Mouse (Mus musculus): Measurements from ENCODE around the gene Itfg2.

Gene Itfg2

DNA sequence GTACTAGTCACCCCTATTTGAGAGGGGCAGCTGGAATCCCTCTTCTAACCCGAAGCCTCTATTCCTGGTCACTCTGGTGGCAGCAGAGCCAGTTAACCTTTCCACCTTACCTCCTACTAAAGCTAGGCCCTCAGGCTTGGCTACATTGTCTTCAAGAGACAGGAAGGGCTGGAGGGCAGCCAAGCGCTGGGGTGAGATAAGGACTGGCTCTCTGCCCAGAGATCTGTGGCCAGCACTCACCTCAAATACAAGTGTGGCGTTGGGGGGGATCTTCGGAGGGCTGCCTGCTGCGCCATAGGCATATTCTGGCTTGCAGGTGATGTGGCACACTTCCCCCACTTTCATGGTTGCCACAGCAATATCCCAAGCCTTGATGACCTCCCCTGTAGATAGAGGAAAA, 10.7 kb upstream of the Itfg2 start:
- DNase-seq (ENCODE audit: low spot score in 2 of 2), result no peak

DNA sequence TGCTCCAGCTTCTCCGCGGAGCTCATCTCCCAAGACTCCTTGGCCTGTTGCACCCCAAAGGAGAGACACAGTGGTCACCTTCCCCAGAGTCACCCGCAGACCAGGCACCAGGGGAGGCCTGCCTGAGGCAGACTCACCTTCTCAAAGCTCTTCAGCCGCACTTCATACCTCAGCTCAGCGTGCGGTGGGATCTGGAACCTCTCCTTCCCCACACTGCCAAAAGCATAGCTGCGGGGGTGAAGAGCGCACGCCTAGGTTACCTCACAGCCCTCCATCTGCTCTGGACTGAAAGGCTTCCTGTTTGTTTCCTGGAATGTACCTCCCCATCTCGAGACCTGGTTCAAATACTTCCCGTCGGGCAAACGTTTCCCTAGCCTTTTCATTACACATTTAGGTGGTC, 8.8 kb upstream of the Itfg2 start:
- no peak for DNase-seq (ENCODE audit: low spot score in 2 of 2)

DNA sequence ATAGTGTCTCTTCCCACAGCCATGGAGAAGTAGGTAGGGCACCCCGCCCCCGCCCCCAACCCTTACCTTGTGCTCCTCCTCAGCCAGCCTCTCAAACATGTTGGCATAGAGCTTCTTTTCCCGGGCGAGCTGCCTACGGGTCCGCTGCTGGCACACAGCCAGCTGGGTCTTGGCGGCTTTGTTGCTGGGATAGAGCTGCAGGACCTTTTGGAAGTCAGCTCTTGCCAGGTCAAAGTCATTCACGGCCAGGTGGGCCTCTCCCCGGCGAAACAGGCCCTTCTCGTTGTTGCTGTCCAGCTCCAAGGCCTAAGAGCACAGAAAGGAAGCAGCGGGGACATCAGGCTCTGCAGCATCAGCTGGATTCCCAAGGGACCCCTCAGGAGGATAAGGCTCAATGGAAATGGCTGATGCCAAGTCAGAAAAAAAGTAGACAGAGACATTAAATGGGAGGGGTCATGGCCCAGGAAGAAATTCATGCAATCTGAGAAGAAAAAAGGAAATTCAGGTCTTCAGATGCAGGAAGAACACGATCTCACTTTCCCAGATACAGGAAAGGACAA, 7.7 kb upstream of the Itfg2 start:
- DNase-seq (ENCODE audit: low spot score in 2 of 2), result no peak

DNA sequence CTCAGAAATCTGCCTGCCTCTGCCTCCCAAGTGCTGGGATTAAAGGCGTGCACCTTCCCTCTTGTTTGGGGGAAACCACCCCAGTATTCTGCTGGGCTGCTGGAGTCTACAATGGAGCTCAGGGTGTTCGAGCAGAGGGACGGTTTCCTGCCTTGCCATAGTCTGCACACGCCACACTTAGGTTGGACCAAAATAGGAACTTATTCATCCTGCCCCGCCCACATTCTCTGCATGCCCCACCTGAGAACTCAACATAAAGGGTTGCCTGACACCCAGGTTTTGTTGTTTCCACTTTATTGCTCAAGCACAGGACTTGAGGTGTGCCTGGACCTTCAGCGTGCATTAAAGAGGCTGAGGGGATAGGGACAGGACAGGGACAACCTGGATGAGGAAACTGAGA, 5.1 kb upstream of the Itfg2 start:
- DNase-seq (ENCODE audit: low spot score in 2 of 2), result no peak

DNA sequence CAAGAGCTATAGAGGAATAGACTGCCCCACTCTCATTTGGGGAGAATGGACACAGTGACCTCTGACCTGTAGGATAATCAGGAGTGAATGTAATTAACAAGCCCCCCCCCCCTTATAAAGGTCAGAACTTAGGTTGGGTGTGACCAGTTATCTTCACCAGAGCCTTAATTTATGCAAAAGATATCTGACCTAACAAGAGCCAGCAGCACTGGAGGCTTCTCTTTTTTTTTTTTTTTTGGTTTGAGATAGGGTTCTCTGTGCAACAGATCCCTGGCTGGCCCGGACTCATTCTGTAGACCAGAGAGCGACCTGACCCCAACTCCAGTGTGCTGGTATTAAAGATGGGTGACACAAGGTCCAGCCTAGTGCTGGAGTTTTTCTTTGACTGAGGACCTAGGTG, 4.6 kb upstream of the Itfg2 start:
- DNase-seq (ENCODE audit: low spot score in 2 of 2), result no peak

DNA sequence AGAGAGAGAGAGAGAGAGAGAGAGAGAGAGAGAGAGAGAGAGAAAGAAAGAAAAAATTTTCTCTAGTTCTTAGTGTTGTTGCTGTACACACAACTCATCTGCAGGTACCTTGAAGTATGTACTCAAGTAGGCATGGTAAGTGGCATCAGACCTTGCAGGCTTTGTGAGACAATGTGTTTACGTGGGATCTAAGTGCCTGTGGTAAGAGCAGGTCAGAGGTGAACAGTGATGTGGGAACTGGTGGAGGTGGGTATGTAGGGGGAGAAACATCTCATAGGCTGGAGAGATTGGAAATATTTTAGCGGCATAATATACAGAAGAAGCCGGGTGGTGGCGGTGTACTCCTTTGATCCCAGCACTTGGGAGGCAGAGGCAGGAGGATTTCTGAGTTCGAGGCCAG, 2.8 kb upstream of the Itfg2 start:
- DNase-seq (ENCODE audit: low spot score in 2 of 2), result no peak

DNA sequence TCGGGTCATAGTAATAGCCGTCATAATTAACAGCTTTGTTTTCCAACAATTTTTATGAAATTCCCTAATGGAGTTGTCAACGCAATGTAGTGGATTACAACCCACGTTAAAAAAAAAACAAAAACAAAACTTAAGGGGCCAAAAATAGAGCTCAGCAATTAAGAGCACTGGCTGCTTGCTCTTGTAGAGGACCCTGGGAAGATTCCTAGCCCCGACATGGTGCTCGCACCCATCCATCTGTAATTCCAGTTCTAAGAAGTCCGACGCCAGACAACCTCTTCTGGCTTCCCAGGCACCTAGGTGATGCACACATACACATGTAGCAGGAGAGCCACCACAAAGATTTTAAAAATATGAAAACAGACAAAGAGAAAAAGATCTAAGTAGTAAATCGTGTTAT, 315 bp upstream of the Itfg2 start:
- no peak for DNase-seq (ENCODE audit: low spot score in 2 of 2)

DNA sequence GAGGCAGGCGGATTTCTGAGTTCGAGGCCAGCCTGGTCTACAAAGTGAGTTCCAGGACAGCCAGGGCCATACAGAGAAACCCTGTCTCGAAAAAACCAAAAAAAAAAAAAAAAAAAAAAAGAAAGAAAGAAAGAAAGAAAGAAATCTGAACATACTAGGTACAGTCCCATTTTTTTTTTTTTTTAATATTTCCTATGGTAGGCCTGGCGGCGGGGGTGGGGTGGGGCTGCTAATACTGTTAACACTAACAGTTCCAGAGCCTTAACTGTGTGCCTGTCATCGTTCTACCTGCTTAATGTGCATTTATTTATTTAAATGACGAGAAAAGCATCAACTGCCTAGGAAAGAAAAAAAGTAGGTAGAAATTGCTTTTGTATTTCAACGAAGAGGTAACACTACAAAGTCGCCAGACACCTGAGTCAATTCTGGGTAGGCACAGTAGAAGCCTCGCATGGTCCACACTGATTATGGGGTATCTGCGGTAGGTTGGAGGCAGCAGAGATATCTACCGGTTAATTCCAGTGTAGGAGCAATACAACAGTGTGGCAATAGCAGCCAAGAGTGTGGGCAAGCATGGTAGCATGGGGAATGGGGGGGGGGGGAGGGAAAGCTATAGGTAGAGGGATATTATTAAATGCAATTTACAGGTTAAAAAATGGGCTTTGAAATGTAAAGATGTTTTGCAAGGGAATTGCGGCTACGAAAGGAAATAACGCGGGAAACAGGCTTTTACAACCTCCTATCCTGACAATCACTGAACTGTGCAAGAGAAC, 1.0 kb downstream of the Itfg2 start:
- DNase-seq (ENCODE audit: low spot score in 2 of 2), result no peak

DNA sequence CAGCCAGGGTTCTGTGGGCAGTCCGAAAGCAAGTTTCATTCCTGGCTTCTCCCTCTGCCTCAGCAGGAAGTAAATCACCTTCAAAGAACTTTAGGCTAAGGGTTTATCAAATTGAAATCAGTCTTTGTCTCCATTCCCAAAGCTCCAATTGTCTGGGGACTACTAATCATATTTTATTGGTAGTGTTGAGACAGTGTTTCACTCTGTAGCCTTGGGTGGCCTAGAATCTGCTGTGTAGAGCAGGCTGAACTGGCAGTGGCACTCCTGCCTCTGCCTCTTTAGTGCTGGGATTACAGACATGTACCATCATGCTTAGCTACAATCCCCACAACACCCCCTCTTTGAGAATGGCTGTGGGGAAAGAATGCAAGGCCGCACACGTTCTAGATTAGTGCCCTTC, 3.3 kb downstream of the Itfg2 start:
- no peak for DNase-seq (ENCODE audit: low spot score in 2 of 2)

DNA sequence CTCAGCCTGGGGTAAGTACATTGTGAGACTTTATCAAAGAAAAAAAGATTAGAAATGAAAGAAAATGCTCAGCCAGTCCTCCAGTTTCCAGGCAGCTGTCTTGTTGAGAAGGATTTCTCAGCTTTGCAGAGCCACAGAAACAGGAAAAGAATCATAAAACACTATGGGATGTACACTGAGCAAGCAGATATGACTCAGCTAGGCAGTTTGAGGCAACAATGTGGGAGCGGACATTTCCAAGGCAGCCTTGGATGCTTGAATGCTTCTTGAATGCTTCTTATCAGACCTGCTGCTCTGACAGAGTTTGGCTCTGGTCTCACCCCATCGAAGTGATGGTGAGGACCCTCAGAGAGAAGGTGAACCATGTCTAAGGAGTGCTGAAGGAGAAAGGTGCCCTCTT, 3.7 kb downstream of the Itfg2 start:
- DNase-seq (ENCODE audit: low spot score in 2 of 2), result no peak

DNA sequence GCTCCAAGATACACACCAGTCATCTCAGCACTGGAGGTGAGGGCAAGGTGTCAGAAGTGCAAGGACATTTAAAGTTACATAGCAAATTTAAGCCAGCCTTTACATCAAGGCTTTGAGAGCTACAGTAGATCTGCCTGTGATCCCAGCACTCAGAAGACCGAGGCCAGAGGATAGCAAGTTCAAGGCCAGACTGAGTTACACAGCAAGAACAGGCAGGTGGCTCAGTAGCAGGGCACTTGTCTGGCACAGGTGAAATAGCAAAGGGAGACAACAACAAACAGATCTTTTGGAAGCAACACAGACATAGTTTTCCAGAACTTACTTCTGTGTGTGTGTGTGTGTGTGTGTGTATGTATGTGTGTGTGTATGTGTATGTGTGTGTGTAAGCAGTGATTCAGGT, 6.7 kb downstream of the Itfg2 start:
- DNase-seq (ENCODE audit: low spot score in 2 of 2), result no peak

DNA sequence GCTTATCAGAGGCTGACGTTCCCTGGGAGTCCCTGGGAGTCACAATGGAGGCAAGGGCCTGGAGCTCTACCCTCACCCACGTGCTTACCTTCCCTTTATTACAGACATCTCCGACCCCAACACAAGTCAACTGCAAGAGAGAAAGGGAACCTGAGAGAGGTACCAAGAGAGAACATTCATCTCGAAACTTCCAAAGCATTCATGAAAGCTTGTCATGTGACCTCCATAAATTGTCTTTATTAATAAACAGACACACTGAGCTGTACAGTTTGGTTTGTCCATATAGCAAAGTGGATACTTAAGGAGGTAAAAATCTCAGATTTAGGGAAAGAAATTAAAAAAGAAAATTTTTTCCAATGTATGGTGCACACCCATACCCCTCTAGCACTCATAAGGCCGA, 8.6 kb downstream of the Itfg2 start:
- DNase-seq (ENCODE audit: low spot score in 2 of 2), result no peak

DNA sequence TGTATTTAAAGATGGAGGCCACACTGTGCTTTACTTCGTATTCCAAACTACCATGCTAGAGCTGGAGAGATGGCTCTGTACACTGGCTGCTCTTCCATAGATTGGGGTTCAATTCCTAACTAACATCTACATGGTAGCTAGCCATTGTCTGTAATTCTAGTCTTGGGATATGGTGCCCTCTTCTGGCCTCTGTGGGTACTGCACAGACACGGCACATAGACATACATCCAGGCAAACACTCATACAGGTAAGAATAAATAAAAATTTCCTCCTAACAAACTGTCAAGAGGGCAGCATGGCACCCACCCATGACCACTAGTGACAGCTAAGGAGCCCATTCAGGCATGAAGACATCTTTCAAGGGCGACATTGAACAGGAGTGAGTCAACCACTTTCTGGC, 13.6 kb downstream of the Itfg2 start:
- peak; percentile 68 to 73 for DNase-seq (ENCODE audit: low spot score in 2 of 2)

DNA sequence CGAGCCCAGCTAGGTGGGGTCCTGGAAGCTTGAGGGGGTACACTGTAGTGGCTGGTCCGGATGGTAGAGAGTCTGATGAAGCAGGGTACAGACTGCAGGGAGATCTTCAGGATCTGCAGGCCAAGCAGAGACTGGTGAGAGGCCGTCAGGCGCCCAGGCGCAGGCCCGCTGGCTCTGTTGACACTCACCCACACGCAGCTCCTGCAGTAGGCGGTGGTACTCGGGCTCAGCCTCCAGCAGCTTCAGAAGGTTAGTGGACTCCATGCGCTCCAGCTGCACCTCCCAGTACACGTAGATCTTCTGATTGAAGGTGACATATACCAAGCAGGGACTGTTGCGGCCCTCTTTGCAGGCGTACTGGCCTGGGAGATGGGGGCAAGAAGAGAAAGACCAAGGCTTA, 14.4 kb downstream of the Itfg2 start:
- DNase-seq (ENCODE audit: low spot score in 2 of 2), result no peak

DNA sequence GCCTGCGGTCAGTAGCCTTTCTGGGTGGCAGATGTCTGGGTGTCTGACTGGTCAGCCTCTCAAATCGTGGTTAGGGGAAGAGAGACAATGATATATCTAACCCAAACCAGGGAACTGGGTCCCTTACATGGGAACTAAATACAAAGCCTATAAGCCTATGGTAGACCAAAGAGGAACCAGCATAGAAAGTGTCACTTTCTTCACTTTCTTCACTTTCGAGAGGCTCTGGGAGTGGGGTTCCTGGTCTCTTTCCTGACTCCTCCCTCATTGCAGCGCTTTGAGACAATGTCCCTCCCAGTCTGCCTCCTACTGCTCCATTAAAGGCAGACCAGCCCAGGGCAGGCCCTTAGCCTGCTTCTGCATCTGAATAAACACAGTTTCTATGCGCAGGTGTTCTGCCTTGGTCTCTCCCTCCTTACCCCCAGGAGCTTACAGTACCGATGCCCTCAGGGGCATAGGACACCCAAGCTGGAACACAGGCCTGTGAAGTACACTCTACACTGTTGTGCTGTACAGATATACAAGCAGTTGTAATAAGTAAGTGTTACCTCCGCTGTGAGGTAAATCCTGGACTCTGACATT, 16.1 kb downstream of the Itfg2 start:
- no peak for DNase-seq (ENCODE audit: low spot score in 2 of 2)

DNA sequence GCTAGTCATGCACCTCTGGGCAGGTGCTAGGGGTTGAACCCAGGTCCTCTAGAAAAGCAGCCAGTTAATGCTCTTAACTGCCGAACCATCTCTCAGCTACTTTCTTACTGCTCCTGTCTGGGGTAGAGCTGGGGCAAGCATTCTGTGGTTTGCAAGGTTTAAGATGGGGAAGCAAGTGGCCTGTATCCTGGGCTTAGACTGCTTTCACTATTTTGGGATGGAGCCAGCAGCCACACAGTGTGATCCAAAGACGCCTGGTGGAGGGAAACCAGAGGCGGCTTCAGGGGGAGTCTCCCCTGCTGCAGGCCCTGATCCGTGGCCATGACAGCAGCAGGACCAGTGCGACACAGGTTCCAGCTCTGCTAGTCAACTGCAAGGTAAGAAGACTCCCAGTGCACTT, 20.0 kb downstream of the Itfg2 start:
- no peak for DNase-seq (ENCODE audit: low spot score in 2 of 2)

DNA sequence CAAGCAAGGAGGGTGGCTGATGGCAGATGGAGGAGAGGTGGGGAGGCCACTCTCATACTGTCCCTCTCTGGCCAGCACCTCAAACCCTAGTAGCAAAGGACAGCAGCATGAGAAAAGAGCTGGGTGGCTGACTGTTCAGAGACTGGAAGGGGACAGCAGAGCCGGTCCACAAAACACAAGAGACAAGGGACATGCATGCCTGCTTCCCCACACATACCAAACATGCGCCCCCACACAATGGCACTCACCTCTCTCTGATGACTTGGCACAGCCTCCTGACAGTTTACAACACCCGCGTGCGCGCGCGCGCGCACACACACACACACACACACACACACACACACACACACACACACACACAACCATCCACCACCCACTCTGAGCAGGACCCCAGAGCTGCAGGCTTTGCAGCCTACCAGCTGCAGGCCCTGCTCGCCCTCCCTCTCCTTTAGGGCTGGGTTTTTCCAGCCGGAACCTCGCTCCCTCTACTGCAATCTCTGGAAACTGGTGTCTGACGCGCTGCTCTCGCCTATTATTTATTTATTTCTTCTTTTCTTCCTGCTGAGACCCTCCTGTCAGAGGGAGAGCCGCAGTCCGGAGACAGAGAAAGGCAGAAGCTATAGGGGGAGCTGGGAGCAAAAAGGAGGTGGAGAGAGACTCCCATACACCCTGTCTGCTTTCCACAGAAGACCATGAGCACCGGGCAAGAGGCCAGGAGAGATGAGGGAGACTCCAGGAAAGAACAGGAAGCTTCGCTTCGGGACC, 25.1 kb downstream of the Itfg2 start:
- no peak for DNase-seq (ENCODE audit: low spot score in 2 of 2)

DNA sequence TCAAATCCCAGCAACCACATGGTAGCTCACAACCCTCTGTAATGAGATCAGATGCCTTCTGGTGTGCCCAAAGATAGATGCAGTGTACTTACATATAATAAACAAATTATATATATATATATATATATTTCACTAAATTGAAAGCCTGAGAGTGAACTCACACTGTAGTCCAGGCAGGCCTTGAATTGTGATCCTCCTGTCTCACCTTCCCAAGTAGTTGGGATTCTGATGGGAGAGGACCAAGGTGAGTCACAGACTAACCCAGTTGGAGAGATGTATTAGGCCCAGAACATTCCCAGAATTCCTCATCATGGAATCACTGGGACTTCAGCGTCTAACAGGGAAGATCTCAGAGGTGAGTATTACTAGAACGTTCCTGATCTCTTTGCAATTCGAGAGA, 25.7 kb downstream of the Itfg2 start, which contains the start of gene Nrip2:
Gene Nrip2, plus strand, starts transcription at position 301 of the 400 bp plus-strand sequence.
- DNase-seq (ENCODE audit: low spot score in 2 of 2), result no peak

DNA sequence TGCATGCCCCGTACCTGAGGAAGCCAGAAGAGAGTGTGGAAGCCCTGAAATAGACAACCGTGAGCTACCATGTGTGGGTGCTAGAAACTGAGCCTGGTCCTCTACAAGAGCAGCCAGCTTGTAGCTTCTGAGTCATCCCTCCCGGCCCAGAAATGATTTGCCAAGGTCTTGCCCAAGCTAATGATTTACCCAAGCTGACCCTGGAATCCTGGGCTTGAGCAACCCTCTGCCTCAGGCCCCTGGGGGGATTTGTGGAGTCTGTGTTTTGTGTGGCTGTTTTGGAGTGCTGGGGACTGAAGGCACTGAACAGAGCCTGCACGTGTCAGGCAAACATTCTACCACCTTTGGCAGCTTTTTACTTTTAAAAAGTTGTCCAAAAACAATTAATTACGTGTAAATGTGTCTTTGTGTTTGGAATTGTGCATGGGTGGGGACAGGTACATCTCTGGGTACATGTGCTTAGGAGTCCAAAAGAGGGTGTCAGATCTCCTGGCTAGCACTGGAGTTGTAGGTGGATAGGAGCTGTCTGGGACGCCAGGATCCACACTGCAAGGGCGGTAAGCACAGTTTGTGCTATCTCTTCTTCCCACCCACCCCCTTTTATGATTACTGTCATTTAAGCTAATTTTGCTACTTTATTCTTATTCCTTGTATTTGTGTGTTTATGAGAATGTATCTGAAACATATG, 27.0 kb downstream of the Itfg2 start:
- no peak for DNase-seq (ENCODE audit: low spot score in 2 of 2)

DNA sequence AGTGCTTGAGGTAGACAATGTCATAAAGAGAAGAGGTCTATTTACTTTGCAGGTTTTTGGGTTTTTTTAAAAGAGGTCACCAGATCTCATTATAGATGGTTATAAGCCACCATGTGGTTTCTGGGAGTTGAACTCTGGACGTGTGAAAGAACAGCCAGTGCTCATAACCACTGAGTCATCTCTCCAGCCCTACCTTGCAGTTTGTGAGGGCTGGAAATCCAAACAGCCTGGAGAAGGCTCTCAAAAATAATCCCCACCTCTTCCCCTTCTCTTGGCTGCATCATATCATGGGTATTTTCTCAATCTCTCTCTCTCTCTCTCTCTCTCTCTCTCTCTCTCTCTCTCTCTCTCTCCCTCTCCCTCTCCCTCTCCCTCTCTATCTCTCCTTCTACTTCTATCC, 34.0 kb downstream of the Itfg2 start:
- DNase-seq (ENCODE audit: low spot score in 2 of 2), result no peak

DNA sequence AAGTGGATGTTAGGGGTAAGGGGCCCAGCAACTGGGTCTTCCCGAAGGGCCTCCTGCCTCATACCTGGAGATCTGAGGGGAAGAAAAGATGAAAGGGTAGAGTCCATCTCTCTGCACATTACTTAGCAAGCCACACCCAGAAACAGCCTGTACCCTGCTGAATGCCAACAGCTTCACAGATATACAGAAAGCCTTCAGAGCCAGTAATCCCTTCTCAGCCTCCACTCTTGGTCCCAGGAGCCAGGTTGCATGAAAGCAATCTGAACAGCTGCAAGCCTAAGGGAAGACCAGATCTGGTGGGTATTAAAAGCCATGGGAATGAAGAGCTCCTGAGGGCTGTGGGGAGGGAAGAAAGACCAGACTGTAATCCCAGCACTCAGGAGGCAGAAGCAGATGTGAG, 35.5 kb downstream of the Itfg2 start:
- no peak for DNase-seq (ENCODE audit: low spot score in 2 of 2)

DNA sequence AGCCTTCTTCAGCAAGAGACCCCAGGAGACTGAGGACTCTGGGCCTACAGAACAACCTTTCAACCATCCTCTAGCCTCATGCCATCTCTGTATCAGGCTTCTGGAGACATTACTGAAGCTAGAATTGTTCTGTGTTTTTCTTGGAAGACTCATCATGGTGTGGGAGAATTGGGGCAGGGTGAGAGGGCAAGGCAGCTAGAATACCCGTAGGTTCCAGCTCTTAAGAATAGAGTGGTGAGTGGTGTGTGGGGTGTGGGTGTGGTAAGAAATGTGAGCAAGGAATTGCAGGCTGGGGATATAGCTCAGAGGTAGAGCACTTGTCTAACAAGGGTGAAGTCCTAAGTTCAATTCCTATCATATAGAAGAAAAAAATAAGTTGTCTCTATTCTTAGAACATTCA, 39.7 kb downstream of the Itfg2 start:
- DNase-seq (ENCODE audit: low spot score in 2 of 2), result no peak
